Mouse (Mus musculus): ENCODE data around the gene Pou2f2.
A peak's percentile ranks its signal among the peaks of the same experiment; 100 is the strongest.

DNA sequence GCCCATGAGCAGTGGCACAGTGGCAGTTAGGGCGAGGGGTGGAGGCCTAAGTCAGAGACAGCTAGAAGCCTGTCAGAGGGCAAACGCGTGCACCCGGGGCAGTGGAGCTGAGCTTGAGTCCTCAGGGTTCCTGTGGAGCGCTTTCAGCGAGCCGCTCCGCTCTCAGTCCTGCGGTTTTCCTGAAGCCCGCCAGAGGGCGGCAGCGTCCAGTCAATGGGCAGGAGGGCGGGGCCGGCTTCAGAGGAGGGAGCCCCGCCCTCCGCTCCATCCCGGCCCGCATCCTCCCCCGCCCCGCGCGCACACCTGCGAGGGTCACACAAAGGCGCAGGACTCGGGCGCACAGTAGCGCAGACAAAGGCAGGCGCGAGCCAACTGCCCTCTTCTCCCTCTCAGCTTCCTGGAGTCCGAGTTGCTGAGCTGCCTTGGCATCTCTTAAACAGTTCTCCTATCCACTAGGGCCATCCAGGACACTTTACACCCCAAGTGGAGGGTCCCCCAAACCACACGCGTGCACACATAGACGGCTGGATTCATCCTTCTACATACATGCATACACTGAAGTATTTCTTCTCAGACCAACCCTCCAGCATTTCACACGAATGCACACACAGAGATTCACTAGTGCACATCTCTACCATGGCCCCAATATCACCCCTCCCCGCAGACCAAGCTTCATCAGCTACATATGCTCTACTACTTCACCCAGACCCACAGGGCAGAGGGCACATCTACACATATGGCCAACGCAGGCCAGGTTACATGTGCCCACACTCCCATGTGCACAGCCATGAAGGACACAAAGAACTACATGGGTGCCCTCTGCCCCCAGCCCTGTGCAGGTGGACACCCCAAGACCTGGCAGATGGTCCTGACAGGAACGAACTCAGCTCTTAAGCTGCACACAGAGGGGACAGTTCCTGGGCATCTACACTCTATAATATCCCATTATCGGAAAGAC, 46.2 kb downstream of the Pou2f2 start:
- peak; percentile 88 for TF ChIP-seq CTCF (IDR thresholded peaks at IDR 0.05; ENCODE audit: low read depth)
- no peak for TF ChIP-seq EP300 (optimal IDR thresholded peaks at IDR 0.05)
